Mouse (Mus musculus): ENCODE measurements around the gene Ptprg. TPM values are rescaled to one million over a fixed set of nuclear protein-coding genes. Genes with fewer than 3 reads are reported as not detected.
A peak's percentile ranks its signal among the peaks of the same experiment; 100 is the strongest.

Gene Ptprg
- polyA plus RNA-seq, 1 experiment from 2014 or later = 38.7 TPM

DNA sequence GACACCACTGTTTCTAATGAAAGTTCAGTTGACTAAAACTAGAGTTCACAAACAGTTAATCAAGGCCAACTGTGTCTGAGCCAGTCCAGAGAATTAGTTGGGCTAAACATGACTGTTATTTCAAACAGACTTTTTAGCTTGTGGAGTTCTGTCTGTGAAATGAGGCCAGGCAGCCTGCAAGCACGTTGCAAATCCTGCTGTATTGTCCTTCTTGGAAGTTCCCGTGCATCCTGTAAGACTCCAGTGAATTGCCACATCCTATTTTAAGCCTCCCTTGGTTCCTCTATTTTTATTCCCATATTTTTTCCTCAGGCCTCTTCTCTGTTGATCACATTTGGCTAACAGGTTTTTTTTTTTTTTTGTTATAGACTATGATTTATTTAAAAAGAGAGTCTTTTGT is 652.8 kb downstream of the Ptprg start:
- Histone ChIP-seq H3K27ac (ENCODE audit: low read length) (no peak overlapping the region), H3K27me3 (ENCODE audit: insufficient read depth, low read length) (no peaks in the 10 kb centered on the region), H3K4me2 (replicated peaks; ENCODE audit: low read depth, low read length) (no peak overlapping the region), H3K4me1 (ENCODE audit: insufficient read depth, low read length) (peaks cover 18% of the 10 kb centered on the region), H3K9me3 (ENCODE audit: low read length) (no peaks in the 10 kb centered on the region), H3K36me3 (ENCODE audit: insufficient read depth, low read length) (peaks cover 6% of the 10 kb centered on the region; the same call in 1 of the 2 replicates), H3K9ac (replicated peaks; ENCODE audit: low read length) (no peak overlapping the region), H3K4me3 (ENCODE audit: low read length) (no peak overlapping the region)
- ATAC-seq (ENCODE audit: low FRiP score, low TSS enrichment) = no peak
- WGBS = 76% methylated on average over 2 of the region's 2 CpGs

DNA sequence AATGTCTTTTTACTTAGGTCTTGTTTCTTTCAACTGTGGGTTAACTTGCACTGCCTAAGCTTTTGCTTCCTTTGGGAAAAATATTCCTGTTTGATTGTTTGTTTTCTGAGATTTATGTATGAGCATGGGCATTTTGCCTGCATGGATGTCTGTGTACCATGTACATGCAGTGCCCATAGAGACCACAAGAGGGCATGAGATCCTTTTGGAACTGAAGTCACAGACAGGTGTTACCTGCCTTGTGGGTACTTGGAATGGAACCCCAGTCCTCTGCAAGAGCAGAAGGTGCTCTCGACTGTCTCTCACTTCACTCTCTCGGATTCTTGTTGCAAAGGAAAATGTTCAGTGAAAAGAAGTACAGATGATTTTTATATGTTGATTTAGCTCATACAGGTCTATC is 655.2 kb downstream of the Ptprg start:
- Histone ChIP-seq H3K4me2 (replicated peaks; ENCODE audit: low read depth, low read length) (no peak overlapping the region), H3K4me1 (ENCODE audit: insufficient read depth, low read length) (no peaks in the 10 kb centered on the region), H3K4me3 (ENCODE audit: low read length) (no peak overlapping the region), H3K27ac (ENCODE audit: low read length) (no peak overlapping the region), H3K27me3 (ENCODE audit: insufficient read depth, low read length) (no peaks in the 10 kb centered on the region), H3K36me3 (ENCODE audit: insufficient read depth, low read length) (peaks cover 13% of the 10 kb centered on the region; the same call in 1 of the 2 replicates), H3K9ac (replicated peaks; ENCODE audit: low read length) (no peak overlapping the region), H3K9me3 (ENCODE audit: low read length) (no peaks in the 10 kb centered on the region)
- WGBS = 95% methylated on average over 2 of the region's 2 CpGs
- no peak for ATAC-seq (ENCODE audit: low FRiP score, low TSS enrichment)

DNA sequence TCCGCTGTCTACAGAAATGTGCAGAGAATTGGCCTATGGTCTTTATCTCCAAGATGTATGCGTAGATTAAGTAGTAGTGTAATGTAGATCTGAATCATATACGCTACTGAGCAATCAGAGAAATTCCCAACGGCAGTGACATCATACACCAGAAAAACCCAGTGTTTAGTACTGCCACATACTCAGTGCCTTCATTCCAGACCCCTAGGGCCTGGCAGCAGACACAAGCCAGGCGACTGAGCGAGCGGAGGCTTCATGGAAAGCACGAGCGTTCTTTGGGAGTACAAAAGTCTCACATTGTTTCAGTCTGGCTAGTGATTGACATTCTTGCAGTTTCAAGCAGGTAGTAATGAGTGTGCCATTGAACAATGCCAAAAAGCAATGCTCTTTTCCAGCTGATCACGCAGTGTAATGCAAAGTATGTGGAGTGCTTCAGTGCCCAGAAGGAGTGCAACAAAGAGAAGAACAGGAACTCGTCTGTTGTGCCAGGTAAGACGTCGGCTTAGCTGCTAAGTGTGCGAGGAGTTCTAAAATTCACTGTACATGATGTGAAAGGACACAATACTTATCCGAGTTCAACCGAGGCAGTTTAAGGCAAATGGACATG is 665.3 kb downstream of the Ptprg start:
- no peak overlapping the region for H3K4me3 ChIP-seq (ENCODE audit: low read length)
- ATAC-seq (ENCODE audit: low FRiP score, low TSS enrichment) = no peak
- no peaks in the 10 kb centered on the region for H3K27me3 ChIP-seq (ENCODE audit: insufficient read depth, low read length)
- H3K4me2 ChIP-seq (replicated peaks; ENCODE audit: low read depth, low read length) = no peak overlapping the region
- 94% methylated on average over 16 of the region's 16 CpGs for whole genome bisulfite sequencing
- peaks cover 13% of the 10 kb centered on the region; the same call in 1 of the 2 replicates for H3K36me3 ChIP-seq (ENCODE audit: insufficient read depth, low read length)
- H3K27ac ChIP-seq (ENCODE audit: low read length) = no peak overlapping the region
- H3K9me3 ChIP-seq (ENCODE audit: low read length) = no peaks in the 10 kb centered on the region
- H3K4me1 ChIP-seq (ENCODE audit: insufficient read depth, low read length) = no peaks in the 10 kb centered on the region
- H3K9ac ChIP-seq (replicated peaks; ENCODE audit: low read length) = no peak overlapping the region

DNA sequence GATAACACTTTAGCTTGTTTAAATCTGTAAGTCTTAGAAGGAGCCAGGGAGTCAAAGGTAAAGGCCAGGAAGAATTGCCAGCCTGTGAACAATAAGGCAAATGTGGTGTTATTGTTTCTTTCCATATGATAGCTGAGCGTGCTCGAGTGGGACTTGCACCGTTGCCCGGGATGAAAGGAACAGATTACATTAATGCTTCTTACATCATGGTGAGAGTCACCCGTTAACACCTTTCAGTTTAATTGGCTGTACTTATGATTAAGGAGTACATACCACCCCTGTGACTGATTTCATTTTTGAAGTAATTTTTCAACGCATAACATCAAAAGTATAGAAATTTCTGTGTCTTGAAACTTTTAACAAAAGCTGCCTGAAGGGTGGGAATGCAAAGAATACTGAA is 666.5 kb downstream of the Ptprg start:
- Histone ChIP-seq H3K4me1 (ENCODE audit: insufficient read depth, low read length) (no peaks in the 10 kb centered on the region), H3K27ac (ENCODE audit: low read length) (no peak overlapping the region), H3K9me3 (ENCODE audit: low read length) (no peaks in the 10 kb centered on the region), H3K36me3 (ENCODE audit: insufficient read depth, low read length) (peaks cover 13% of the 10 kb centered on the region; the same call in 1 of the 2 replicates), H3K4me3 (ENCODE audit: low read length) (no peak overlapping the region), H3K27me3 (ENCODE audit: insufficient read depth, low read length) (no peaks in the 10 kb centered on the region), H3K9ac (replicated peaks; ENCODE audit: low read length) (no peak overlapping the region), H3K4me2 (replicated peaks; ENCODE audit: low read depth, low read length) (no peak overlapping the region)
- WGBS = 75% methylated on average over 6 of the region's 6 CpGs
- no peak for ATAC-seq (ENCODE audit: low FRiP score, low TSS enrichment)

DNA sequence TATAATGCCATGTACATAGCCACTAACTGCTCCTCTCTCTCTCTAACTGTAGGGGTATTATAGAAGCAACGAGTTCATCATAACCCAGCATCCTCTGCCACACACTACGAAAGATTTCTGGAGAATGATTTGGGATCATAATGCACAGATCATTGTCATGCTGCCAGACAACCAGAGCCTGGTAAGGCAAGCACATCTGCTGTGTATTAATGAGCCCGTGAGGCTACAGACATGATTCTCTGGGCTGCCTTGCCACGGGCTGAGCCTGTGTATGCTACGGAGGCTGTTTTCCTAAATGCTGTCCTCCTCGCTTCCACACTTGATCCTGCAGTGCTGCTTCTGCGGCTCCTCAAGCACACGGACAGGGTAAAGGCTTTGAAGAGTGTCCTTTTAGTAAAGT is 667.2 kb downstream of the Ptprg start:
- H3K4me1 ChIP-seq (ENCODE audit: insufficient read depth, low read length) = no peaks in the 10 kb centered on the region
- H3K9ac ChIP-seq (replicated peaks; ENCODE audit: low read length) = no peak overlapping the region
- no peak overlapping the region for H3K27ac ChIP-seq (ENCODE audit: low read length)
- 89% methylated on average over 8 of the region's 8 CpGs for WGBS
- ATAC-seq (ENCODE audit: low FRiP score, low TSS enrichment) = no peak
- H3K4me3 ChIP-seq (ENCODE audit: low read length) = no peak overlapping the region
- H3K27me3 ChIP-seq (ENCODE audit: insufficient read depth, low read length) = no peaks in the 10 kb centered on the region
- H3K36me3 ChIP-seq (ENCODE audit: insufficient read depth, low read length) = peaks cover 16% of the 10 kb centered on the region; the same call in 1 of the 2 replicates
- H3K4me2 ChIP-seq (replicated peaks; ENCODE audit: low read depth, low read length) = no peak overlapping the region
- no peaks in the 10 kb centered on the region for H3K9me3 ChIP-seq (ENCODE audit: low read length)

DNA sequence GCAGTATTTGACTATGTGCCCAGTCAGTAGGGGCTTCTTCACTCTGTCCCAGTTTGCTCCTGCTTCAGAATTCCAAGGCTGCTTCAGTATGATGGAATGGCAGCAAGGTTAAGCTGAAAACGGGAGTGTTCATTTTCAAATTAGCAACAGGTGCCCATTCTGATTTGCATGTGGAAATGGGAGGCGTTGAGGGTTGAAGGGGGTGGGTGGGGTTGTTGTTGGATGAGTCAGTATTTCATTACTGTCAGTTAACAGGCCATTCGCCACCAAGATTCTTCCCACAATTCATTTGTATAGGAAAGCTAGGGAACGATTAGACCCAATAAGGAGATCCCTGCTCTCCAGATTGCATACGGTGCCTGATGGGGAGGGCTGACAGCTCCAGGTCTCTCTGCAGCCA is 668.2 kb downstream of the Ptprg start:
- Histone ChIP-seq H3K4me2 (replicated peaks; ENCODE audit: low read depth, low read length) (no peak overlapping the region), H3K9ac (replicated peaks; ENCODE audit: low read length) (no peak overlapping the region), H3K4me1 (ENCODE audit: insufficient read depth, low read length) (no peaks in the 10 kb centered on the region), H3K9me3 (ENCODE audit: low read length) (no peaks in the 10 kb centered on the region), H3K27me3 (ENCODE audit: insufficient read depth, low read length) (no peaks in the 10 kb centered on the region), H3K4me3 (ENCODE audit: low read length) (no peak overlapping the region), H3K36me3 (ENCODE audit: insufficient read depth, low read length) (peaks cover 23% of the 10 kb centered on the region), H3K27ac (ENCODE audit: low read length) (no peak overlapping the region)
- 75% methylated on average over 5 of the region's 5 CpGs for WGBS
- ATAC-seq (ENCODE audit: low FRiP score, low TSS enrichment) = no peak

DNA sequence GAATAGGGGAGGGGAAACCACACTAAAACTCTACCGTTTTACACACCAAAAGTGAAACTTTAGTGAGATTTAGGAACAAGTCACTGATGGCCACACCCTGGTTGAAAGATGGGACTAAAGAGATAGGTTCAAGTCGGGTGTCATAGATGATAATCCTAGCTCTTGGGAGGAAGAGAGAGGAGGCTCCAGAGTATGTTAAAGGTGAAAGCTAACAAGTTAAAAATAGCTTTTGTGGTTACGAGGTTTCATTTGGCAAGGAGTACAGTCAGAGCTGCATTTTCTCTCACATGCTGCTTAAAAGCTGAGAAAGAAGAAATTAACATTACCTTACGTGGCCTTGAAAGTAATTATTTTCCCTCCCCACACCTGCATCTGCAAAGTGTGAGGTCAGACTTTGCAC is 690.4 kb downstream of the Ptprg start:
- 81% methylated on average over 4 of the region's 4 CpGs for WGBS
- H3K4me3 ChIP-seq (ENCODE audit: low read length) = no peak overlapping the region
- no peaks in the 10 kb centered on the region for H3K27me3 ChIP-seq (ENCODE audit: insufficient read depth, low read length)
- 0 out of 2 replicates have a peak, but pooled peaks cover 6% of the 10 kb centered on the region for H3K36me3 ChIP-seq (ENCODE audit: insufficient read depth, low read length)
- H3K9ac ChIP-seq (replicated peaks; ENCODE audit: low read length) = no peak overlapping the region
- H3K4me2 ChIP-seq (replicated peaks; ENCODE audit: low read depth, low read length) = no peak overlapping the region
- no peak overlapping the region for H3K27ac ChIP-seq (ENCODE audit: low read length)
- H3K4me1 ChIP-seq (ENCODE audit: insufficient read depth, low read length) = no peaks in the 10 kb centered on the region
- no peaks in the 10 kb centered on the region for H3K9me3 ChIP-seq (ENCODE audit: low read length)
- no peak for ATAC-seq (ENCODE audit: low FRiP score, low TSS enrichment)

DNA sequence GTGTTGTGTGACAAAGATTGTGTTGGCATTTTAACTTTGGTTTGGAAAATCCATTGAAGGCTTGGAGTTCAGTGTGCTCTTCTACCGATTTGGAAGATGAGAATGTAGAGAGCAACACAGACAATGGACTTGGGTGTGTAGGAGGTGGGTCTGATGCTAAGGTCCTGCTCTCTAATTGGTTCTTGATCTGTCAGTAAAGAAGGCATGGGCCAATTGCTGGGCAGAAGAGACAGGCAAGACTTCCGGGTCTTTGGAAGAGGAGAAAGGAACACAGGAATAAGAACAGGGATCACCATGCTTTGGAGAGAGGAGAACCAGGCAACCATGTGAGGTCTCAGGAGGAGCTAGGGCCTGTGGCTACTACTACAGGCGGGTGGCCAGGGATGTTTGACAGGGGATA is 722.7 kb downstream of the Ptprg start:
- H3K4me3 ChIP-seq (ENCODE audit: low read length) = no peak overlapping the region
- no peaks in the 10 kb centered on the region for H3K4me1 ChIP-seq (ENCODE audit: insufficient read depth, low read length)
- H3K36me3 ChIP-seq (ENCODE audit: insufficient read depth, low read length) = no peaks in the 10 kb centered on the region
- H3K9me3 ChIP-seq (ENCODE audit: low read length) = no peaks in the 10 kb centered on the region
- H3K9ac ChIP-seq (replicated peaks; ENCODE audit: low read length) = no peak overlapping the region
- no peak overlapping the region for H3K27ac ChIP-seq (ENCODE audit: low read length)
- H3K4me2 ChIP-seq (replicated peaks; ENCODE audit: low read depth, low read length) = no peak overlapping the region
- WGBS = 75% methylated on average over 3 of the region's 3 CpGs
- ATAC-seq (ENCODE audit: low FRiP score, low TSS enrichment) = no peak
- no peaks in the 10 kb centered on the region for H3K27me3 ChIP-seq (ENCODE audit: insufficient read depth, low read length)

DNA sequence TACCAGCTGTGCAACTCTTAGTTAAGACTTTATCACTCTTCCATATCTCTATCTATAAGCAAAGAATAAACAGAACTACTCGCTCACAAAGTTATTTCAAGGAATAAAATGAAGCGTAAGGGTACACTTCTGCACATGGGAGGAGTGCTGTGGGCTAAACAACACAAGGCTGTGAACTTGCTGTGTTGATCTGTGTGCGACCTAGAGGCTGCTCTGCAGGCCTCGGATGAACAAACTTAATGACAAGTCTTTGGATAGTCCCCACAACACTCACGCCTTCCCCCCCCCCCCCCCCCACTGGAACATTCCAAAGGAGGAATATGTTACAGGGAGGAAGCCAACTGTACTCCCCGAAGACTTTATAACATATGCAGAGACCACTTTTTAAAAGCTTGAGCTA is 730.3 kb downstream of the Ptprg start, which contains the start of gene Gm49355:
Gene Gm49355, plus strand, starts transcription at position 336 of the 400 bp plus-strand sequence.
- H3K36me3 ChIP-seq (ENCODE audit: insufficient read depth, low read length) = no peaks in the 10 kb centered on the region
- peak within 1 kb of the TSS; percentile 94 for H3K9ac ChIP-seq (replicated peaks; ENCODE audit: low read length)
- H3K4me2 ChIP-seq (replicated peaks; ENCODE audit: low read depth, low read length) = peak within 1 kb of the TSS; percentile 58
- peak; percentile 65 for ATAC-seq (ENCODE audit: low FRiP score, low TSS enrichment)
- peak within 1 kb of the TSS; percentile 98 for H3K27ac ChIP-seq (ENCODE audit: low read length)
- peak within 1 kb of the TSS; percentile 85 for H3K4me3 ChIP-seq (ENCODE audit: low read length)
- no peaks in the 10 kb centered on the region for H3K9me3 ChIP-seq (ENCODE audit: low read length)
- H3K4me1 ChIP-seq (ENCODE audit: insufficient read depth, low read length) = no peaks in the 10 kb centered on the region
- WGBS = 84% methylated on average over 6 of the region's 6 CpGs
- no peaks in the 10 kb centered on the region for H3K27me3 ChIP-seq (ENCODE audit: insufficient read depth, low read length)

DNA sequence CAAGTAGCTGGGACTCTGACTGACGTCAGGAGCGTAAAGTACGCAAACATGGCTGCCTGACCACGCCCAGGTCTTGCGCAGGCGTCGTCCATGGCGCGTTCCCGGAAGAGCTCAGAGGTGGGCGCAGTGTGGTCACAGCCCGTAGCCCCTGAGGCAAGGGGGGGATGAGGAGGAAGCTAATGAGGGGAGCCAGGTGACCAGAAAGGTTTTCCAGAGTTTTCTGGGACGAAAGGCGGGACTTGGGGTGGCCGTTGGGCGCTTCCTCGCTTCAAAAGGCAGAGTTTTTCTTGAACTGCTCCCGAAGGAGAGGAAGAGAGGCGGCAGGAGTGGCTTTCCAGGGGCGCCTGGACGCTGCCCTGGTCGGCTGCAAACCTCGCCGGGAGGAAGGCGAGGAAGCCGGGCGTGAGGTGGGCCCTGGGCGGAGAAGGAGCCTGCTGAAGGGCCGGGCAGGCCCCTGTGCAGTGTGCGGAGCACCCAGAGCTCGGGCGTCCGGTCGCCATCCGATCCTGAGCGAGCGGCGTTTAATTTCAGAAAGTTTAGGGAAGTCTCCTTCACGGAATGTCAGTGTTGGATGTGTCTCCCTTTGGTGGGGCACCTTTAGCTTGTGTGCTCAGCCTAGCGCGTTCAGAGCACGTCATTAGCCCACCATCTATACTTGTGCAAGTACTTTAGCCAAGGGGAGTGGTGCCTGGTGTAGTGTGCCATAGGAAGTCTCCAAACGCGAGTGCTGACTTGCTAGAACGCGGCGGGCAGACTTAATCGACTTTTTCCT is 731.0 kb downstream of the Ptprg start, which contains the start of gene 3830406C13Rik:
Gene 3830406C13Rik, plus strand, starts transcription at position 33 of the 772 bp plus-strand sequence.
- Histone ChIP-seq H3K9ac (replicated peaks; ENCODE audit: low read length) (peak within 1 kb of the TSS; percentile 94), H3K9me3 (ENCODE audit: low read length) (no peaks in the 10 kb centered on the region), H3K36me3 (ENCODE audit: insufficient read depth, low read length) (no peaks in the 10 kb centered on the region), H3K27me3 (ENCODE audit: insufficient read depth, low read length) (no peaks in the 10 kb centered on the region), H3K27ac (ENCODE audit: low read length) (peak within 1 kb of the TSS; percentile 98), H3K4me2 (replicated peaks; ENCODE audit: low read depth, low read length) (peak within 1 kb of the TSS; percentile 58), H3K4me1 (ENCODE audit: insufficient read depth, low read length) (no peaks in the 10 kb centered on the region), H3K4me3 (ENCODE audit: low read length) (peak within 1 kb of the TSS; percentile 85)
- peak; percentile 99 for ATAC-seq (ENCODE audit: low FRiP score, low TSS enrichment)
- whole genome bisulfite sequencing = under 1% methylated on average over 48 of the region's 48 CpGs
